Mouse (Mus musculus): ENCODE data around the gene Atp5f1.

- TF ChIP-seq POLR2A (IDR thresholded peaks at IDR 0.05; ENCODE audit: control insufficient read depth, extremely low read depth, insufficient read depth, low read length, poor library complexity): no peak
- no peak for TF ChIP-seq CTCF (IDR thresholded peaks at IDR 0.05; ENCODE audit: borderline replicate concordance, control insufficient read depth, extremely low read depth, insufficient read depth, low read length, poor library complexity)
These were observed 31.7 kb downstream of the Atp5f1 start for GRCm38 (mm10) chr3:105928195-105928569.
